Mouse (Mus musculus): ENCODE data around the gene Exd1.
"Not testable (repeated sequence)": the region's sequence is repeated elsewhere in the genome, so short reads cannot be mapped to it uniquely, and the experiment has no call there.

Exd1 gene

GRCm38 (mm10) chr2:119543656-119544055 is 3.8 kb downstream of the Exd1 start:
- no peak for DNase-seq (ENCODE audit: extremely low read depth, low read depth, low spot score)

GRCm38 (mm10) chr2:119542106-119542505 is 5.3 kb downstream of the Exd1 start:
- DNase-seq (ENCODE audit: extremely low read depth, low read depth, low spot score): no peak

GRCm38 (mm10) chr2:119538802-119539201 is 8.6 kb downstream of the Exd1 start:
- DNase-seq (ENCODE audit: extremely low read depth, low read depth, low spot score): no peak

- no peak for DNase-seq (ENCODE audit: extremely low read depth, low read depth, low spot score)
Measured at GRCm38 (mm10) chr2:119525422-119525821, 22.0 kb downstream of the Exd1 start.

- no peak for DNase-seq (ENCODE audit: extremely low read depth, low read depth, low spot score)
Measured at GRCm38 (mm10) chr2:119523836-119524235, 23.6 kb downstream of the Exd1 start.

GRCm38 (mm10) chr2:119520550-119520949 is 26.9 kb downstream of the Exd1 start:
- no peak for DNase-seq (ENCODE audit: extremely low read depth, low read depth, low spot score)

- DNase-seq (ENCODE audit: extremely low read depth, low read depth, low spot score): no peak
Measured at GRCm38 (mm10) chr2:119516811-119517210, 30.6 kb downstream of the Exd1 start.

GRCm38 (mm10) chr2:119514026-119514522 is 33.4 kb downstream of the Exd1 start:
- no peak for DNase-seq (ENCODE audit: extremely low read depth, low read depth, low spot score)

- no peak for DNase-seq (ENCODE audit: extremely low read depth, low read depth, low spot score)
Measured at GRCm38 (mm10) chr2:119512292-119512691, 35.1 kb downstream of the Exd1 start.

- DNase-seq (ENCODE audit: extremely low read depth, low read depth, low spot score): peak; percentile 21
Measured at GRCm38 (mm10) chr2:119510856-119511255, 36.6 kb downstream of the Exd1 start.

GRCm38 (mm10) chr2:119508518-119508917 is 38.9 kb downstream of the Exd1 start:
- not testable (repeated sequence) for DNase-seq (ENCODE audit: extremely low read depth, low read depth, low spot score)

GRCm38 (mm10) chr2:119507108-119507507 is 40.3 kb downstream of the Exd1 start:
- no peak for DNase-seq (ENCODE audit: extremely low read depth, low read depth, low spot score)

GRCm38 (mm10) chr2:119500965-119501652 is 46.3 kb downstream of the Exd1 start:
- no peak for DNase-seq (ENCODE audit: extremely low read depth, low read depth, low spot score)

GRCm38 (mm10) chr2:119498859-119499258 is 48.6 kb downstream of the Exd1 start:
- no peak for DNase-seq (ENCODE audit: extremely low read depth, low read depth, low spot score)

- DNase-seq (ENCODE audit: extremely low read depth, low read depth, low spot score): no peak
Measured at GRCm38 (mm10) chr2:119496082-119496481, 51.3 kb downstream of the Exd1 start.

- DNase-seq (ENCODE audit: extremely low read depth, low read depth, low spot score): no peak
Measured at GRCm38 (mm10) chr2:119491953-119492352, 55.5 kb downstream of the Exd1 start.

GRCm38 (mm10) chr2:119486488-119486887 is 60.9 kb downstream of the Exd1 start:
- DNase-seq (ENCODE audit: extremely low read depth, low read depth, low spot score): no peak

GRCm38 (mm10) chr2:119482307-119482706 is 65.1 kb downstream of the Exd1 start:
- no peak for DNase-seq (ENCODE audit: extremely low read depth, low read depth, low spot score)

- no peak for DNase-seq (ENCODE audit: extremely low read depth, low read depth, low spot score)
Measured at GRCm38 (mm10) chr2:119478397-119478749, 69.1 kb downstream of the Exd1 start.

- peak; percentile 97 for DNase-seq (ENCODE audit: extremely low read depth, low read depth, low spot score)
Measured at GRCm38 (mm10) chr2:119477571-119478396, 69.6 kb downstream of the Exd1 start, which contains the start of gene Ino80. TSS of gene Ino80 (minus strand) at chr2:119477687.

GRCm38 (mm10) chr2:119476621-119477391 is 70.6 kb downstream of the Exd1 start:
- DNase-seq (ENCODE audit: extremely low read depth, low read depth, low spot score): no peak

All from fat pad, adult 2 months (tissue).